Mouse (Mus musculus): ENCODE results near the gene Caap1. TPM values are rescaled to one million over a fixed set of nuclear protein-coding genes. Genes with fewer than 3 reads are reported as not detected.

Caap1 gene
- total and polyA plus RNA-seq, 2 experiments from 2014 or later, result 11.4 to 12.3 TPM

GRCm38 (mm10) chr4:94557145-94557544 is 549 bp upstream of the Caap1 start:
- no peak for ATAC-seq
- Histone ChIP-seq H3K9me3 (ENCODE audit: low read length) (no peaks in the 10 kb centered on the region), H3K4me3 (ENCODE audit: low read depth, low read length) (peak overlapping the region; percentile 99), H3K9ac (no peak overlapping the region), H3K4me2 (ENCODE audit: low read depth) (no peak overlapping the region; the same call in 1 of the 2 replicates), H3K27ac (ENCODE audit: low read depth, low read length) (no peak overlapping the region), H3K36me3 (ENCODE audit: insufficient read depth) (no peaks in the 10 kb centered on the region), H3K4me1 (ENCODE audit: insufficient read depth) (peaks cover 9% of the 10 kb centered on the region; the same call in 1 of the 2 replicates), H3K27me3 (ENCODE audit: insufficient read depth, low read length) (no peaks in the 10 kb centered on the region)
- 72% methylated on average over 7 of the region's 7 CpGs for WGBS
- TF ChIP-seq CTCF (IDR thresholded peaks at IDR 0.05; ENCODE audit: low read depth), result no peak
- DNase-seq, result no peak

DNA sequence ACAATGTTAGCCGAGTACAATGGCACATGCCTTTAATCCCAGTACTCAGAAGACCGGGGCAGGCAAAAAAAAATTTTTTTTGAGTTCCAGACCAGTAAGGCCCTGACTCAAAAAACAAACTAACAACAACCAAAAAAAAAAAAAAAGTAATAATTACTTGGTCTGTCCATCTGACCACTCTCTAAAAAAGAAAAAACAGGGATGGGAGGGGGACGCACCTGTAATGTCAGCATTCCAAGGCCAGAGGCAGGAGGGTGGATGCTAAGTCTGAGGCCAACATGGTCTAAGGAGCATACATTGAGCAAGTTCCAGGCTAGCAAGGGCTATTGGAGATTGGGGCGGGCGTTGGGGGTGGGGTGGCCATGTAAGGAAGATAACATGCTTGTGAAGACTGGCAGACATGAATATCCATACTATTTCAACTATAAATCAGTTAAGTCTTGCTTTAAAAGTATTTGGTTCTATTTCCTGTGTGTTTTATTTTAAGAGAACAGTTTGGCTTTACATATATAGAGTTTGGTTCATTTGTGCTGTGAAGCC is 1.6 kb downstream of the Caap1 start:
- Histone ChIP-seq H3K4me2 (ENCODE audit: low read depth) (no peak overlapping the region), H3K36me3 (ENCODE audit: insufficient read depth) (no peaks in the 10 kb centered on the region), H3K9me3 (ENCODE audit: low read length) (no peaks in the 10 kb centered on the region), H3K27ac (ENCODE audit: low read depth, low read length) (no peak overlapping the region), H3K4me3 (ENCODE audit: low read depth, low read length) (no peak overlapping the region), H3K27me3 (ENCODE audit: insufficient read depth, low read length) (no peaks in the 10 kb centered on the region), H3K9ac (no peak overlapping the region), H3K4me1 (ENCODE audit: insufficient read depth) (peaks cover 9% of the 10 kb centered on the region; the same call in 1 of the 2 replicates)
- WGBS, result 91% methylated on average over 5 of the region's 5 CpGs
- TF ChIP-seq CTCF (IDR thresholded peaks at IDR 0.05; ENCODE audit: low read depth), result no peak
- DNase-seq, result no peak
- ATAC-seq, result no peak

DNA sequence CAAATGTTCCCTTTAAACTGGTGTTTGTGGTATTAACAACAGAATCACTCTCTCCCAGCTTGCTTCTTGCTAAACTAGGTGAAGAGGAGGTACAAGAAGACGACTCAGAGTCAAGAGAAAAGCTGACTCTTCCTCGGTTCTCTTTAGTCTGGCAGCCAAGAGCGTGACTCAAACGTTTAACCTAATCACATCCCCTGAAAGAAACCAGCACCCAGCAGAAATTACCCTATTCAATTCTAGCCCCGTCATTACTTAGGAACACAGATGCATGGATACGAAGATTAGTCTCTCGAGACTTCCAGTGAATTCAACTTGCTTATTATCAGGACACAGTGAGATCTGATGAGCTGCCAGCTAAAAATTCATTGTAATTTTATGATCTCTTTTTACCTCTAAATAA is 12.3 kb downstream of the Caap1 start:
- no peak for ATAC-seq
- no peak overlapping the region for H3K27ac ChIP-seq (ENCODE audit: low read depth, low read length)
- H3K27me3 ChIP-seq (ENCODE audit: insufficient read depth, low read length), result no peaks in the 10 kb centered on the region
- no peaks in the 10 kb centered on the region for H3K4me1 ChIP-seq (ENCODE audit: insufficient read depth)
- no peak for TF ChIP-seq CTCF (IDR thresholded peaks at IDR 0.05; ENCODE audit: low read depth)
- DNase-seq, result no peak
- no peak overlapping the region for H3K4me2 ChIP-seq (ENCODE audit: low read depth)
- WGBS, result 64% methylated on average over 7 of the region's 7 CpGs
- H3K9ac ChIP-seq, result no peak overlapping the region
- H3K36me3 ChIP-seq (ENCODE audit: insufficient read depth), result peaks cover 6% of the 10 kb centered on the region; the same call in 1 of the 2 replicates
- H3K4me3 ChIP-seq (ENCODE audit: low read depth, low read length), result no peak overlapping the region
- no peaks in the 10 kb centered on the region for H3K9me3 ChIP-seq (ENCODE audit: low read length)

DNA sequence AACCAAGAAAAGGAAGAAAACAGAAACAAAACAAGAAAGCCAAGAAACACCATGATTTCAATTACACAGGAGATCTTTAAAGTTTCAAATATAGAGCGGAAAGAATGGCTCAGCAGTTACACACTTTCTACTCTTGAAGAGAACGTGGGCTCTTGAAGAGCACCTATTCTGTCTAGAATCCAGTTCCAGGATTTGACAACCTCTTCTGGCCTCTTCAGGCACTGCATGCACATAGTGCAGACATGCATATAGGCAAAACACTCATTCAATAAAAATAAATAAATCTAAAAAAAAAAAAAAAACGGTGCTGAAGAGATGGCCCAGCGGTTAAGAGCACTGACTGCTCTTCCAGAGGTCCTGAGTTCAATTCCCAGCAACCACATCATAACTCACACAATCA is 13.6 kb downstream of the Caap1 start:
- Histone ChIP-seq H3K27me3 (ENCODE audit: insufficient read depth, low read length) (no peaks in the 10 kb centered on the region), H3K4me3 (ENCODE audit: low read depth, low read length) (no peak overlapping the region), H3K27ac (ENCODE audit: low read depth, low read length) (no peak overlapping the region), H3K4me1 (ENCODE audit: insufficient read depth) (no peaks in the 10 kb centered on the region), H3K9me3 (ENCODE audit: low read length) (no peaks in the 10 kb centered on the region), H3K36me3 (ENCODE audit: insufficient read depth) (peaks cover 10% of the 10 kb centered on the region; the same call in 1 of the 2 replicates), H3K4me2 (ENCODE audit: low read depth) (no peak overlapping the region), H3K9ac (no peak overlapping the region)
- DNase-seq (no peak), ATAC-seq (no peak)
- no peak for TF ChIP-seq CTCF (IDR thresholded peaks at IDR 0.05; ENCODE audit: low read depth)
- WGBS, result 93% methylated on average over 4 of the region's 4 CpGs

- DNase-seq, result peak; percentile 25
- ATAC-seq, result no peak
- Histone ChIP-seq H3K36me3 (ENCODE audit: insufficient read depth) (no peaks in the 10 kb centered on the region), H3K4me1 (ENCODE audit: insufficient read depth) (no peaks in the 10 kb centered on the region), H3K4me2 (ENCODE audit: low read depth) (no peak overlapping the region), H3K9ac (no peak overlapping the region), H3K27ac (ENCODE audit: low read depth, low read length) (no peak overlapping the region), H3K9me3 (ENCODE audit: low read length) (no peaks in the 10 kb centered on the region), H3K4me3 (ENCODE audit: low read depth, low read length) (no peak overlapping the region), H3K27me3 (ENCODE audit: insufficient read depth, low read length) (no peaks in the 10 kb centered on the region)
- TF ChIP-seq CTCF (IDR thresholded peaks at IDR 0.05; ENCODE audit: low read depth), result no peak
These were observed 23.4 kb downstream of the Caap1 start for GRCm38 (mm10) chr4:94533205-94533604.

- Histone ChIP-seq H3K36me3 (ENCODE audit: insufficient read depth) (no peaks in the 10 kb centered on the region), H3K4me1 (ENCODE audit: insufficient read depth) (no peaks in the 10 kb centered on the region), H3K4me3 (ENCODE audit: low read depth, low read length) (no peak overlapping the region), H3K9ac (no peak overlapping the region), H3K27me3 (ENCODE audit: insufficient read depth, low read length) (no peaks in the 10 kb centered on the region), H3K4me2 (ENCODE audit: low read depth) (no peak overlapping the region), H3K9me3 (ENCODE audit: low read length) (no peaks in the 10 kb centered on the region), H3K27ac (ENCODE audit: low read depth, low read length) (no peak overlapping the region)
- 97% methylated on average over 1 of the region's 1 CpGs for WGBS
- no peak for DNase-seq
- ATAC-seq, result no peak
- TF ChIP-seq CTCF (IDR thresholded peaks at IDR 0.05; ENCODE audit: low read depth), result no peak
These were observed 27.1 kb downstream of the Caap1 start for GRCm38 (mm10) chr4:94529448-94529847.

GRCm38 (mm10) chr4:94523321-94523720 is 33.3 kb downstream of the Caap1 start:
- H3K4me2 ChIP-seq (ENCODE audit: low read depth), result no peak overlapping the region
- H3K36me3 ChIP-seq (ENCODE audit: insufficient read depth), result no peaks in the 10 kb centered on the region
- H3K4me3 ChIP-seq (ENCODE audit: low read depth, low read length), result no peak overlapping the region
- no peak overlapping the region for H3K27ac ChIP-seq (ENCODE audit: low read depth, low read length)
- peak; percentile 63 for TF ChIP-seq CTCF (IDR thresholded peaks at IDR 0.05; ENCODE audit: low read depth)
- H3K27me3 ChIP-seq (ENCODE audit: insufficient read depth, low read length), result no peaks in the 10 kb centered on the region
- ATAC-seq, result no peak
- peak; percentile 60 for DNase-seq
- no peaks in the 10 kb centered on the region for H3K9me3 ChIP-seq (ENCODE audit: low read length)
- no peaks in the 10 kb centered on the region for H3K4me1 ChIP-seq (ENCODE audit: insufficient read depth)
- no peak overlapping the region for H3K9ac ChIP-seq
